Mouse (Mus musculus): ENCODE results near the gene Fa2h.
"Not testable (repeated sequence)": the region's sequence is repeated elsewhere in the genome, so short reads cannot be mapped to it uniquely, and the experiment has no call there.

Fa2h gene

GRCm38 (mm10) chr8:111359936-111360335, 33.7 kb downstream of the Fa2h start:
- DNase-seq (ENCODE audit: low read depth in 1 of 2, low spot score in 2 of 2), result no peak

- DNase-seq (ENCODE audit: low read depth in 1 of 2, low spot score in 2 of 2), result no peak
Observed at GRCm38 (mm10) chr8:111358905-111359304, 34.7 kb downstream of the Fa2h start.

- DNase-seq (ENCODE audit: low read depth in 1 of 2, low spot score in 2 of 2), result no peak
Observed at GRCm38 (mm10) chr8:111357433-111357832, 36.2 kb downstream of the Fa2h start.

- DNase-seq (ENCODE audit: low read depth in 1 of 2, low spot score in 2 of 2), result no peak
Observed at GRCm38 (mm10) chr8:111353497-111353896, 40.1 kb downstream of the Fa2h start.

GRCm38 (mm10) chr8:111352289-111352688, 41.3 kb downstream of the Fa2h start:
- DNase-seq (ENCODE audit: low read depth in 1 of 2, low spot score in 2 of 2), result no peak

GRCm38 (mm10) chr8:111350577-111350976, 43.0 kb downstream of the Fa2h start:
- no peak for DNase-seq (ENCODE audit: low read depth in 1 of 2, low spot score in 2 of 2)

- peak; percentile 41 to 74 for DNase-seq (ENCODE audit: low read depth in 1 of 2, low spot score in 2 of 2)
Observed at GRCm38 (mm10) chr8:111343225-111343624, 50.4 kb downstream of the Fa2h start.

GRCm38 (mm10) chr8:111340186-111340585, 53.4 kb downstream of the Fa2h start:
- DNase-seq (ENCODE audit: low read depth in 1 of 2, low spot score in 2 of 2), result no peak

GRCm38 (mm10) chr8:111338370-111339208, 55.0 kb downstream of the Fa2h start:
- DNase-seq (ENCODE audit: low read depth in 1 of 2, low spot score in 2 of 2), result peak; percentile 8 to 21

GRCm38 (mm10) chr8:111337890-111338347, 55.7 kb downstream of the Fa2h start, which contains the start of gene Mlkl:
Gene Mlkl (minus strand): TSS chr8:111338177.
- DNase-seq (ENCODE audit: low read depth in 1 of 2, low spot score in 2 of 2), result peak; percentile 22 to 23

- no peak for DNase-seq (ENCODE audit: low read depth in 1 of 2, low spot score in 2 of 2)
Observed at GRCm38 (mm10) chr8:111337311-111337889, 56.2 kb downstream of the Fa2h start.

- DNase-seq (ENCODE audit: low read depth in 1 of 2, low spot score in 2 of 2), result no peak
Observed at GRCm38 (mm10) chr8:111336692-111337091, 56.9 kb downstream of the Fa2h start.

- no peak for DNase-seq (ENCODE audit: low read depth in 1 of 2, low spot score in 2 of 2)
Observed at GRCm38 (mm10) chr8:111325222-111325790, 68.3 kb downstream of the Fa2h start.

- no peak for DNase-seq (ENCODE audit: low read depth in 1 of 2, low spot score in 2 of 2)
Observed at GRCm38 (mm10) chr8:111314729-111315128, 78.9 kb downstream of the Fa2h start.

GRCm38 (mm10) chr8:111313961-111314360, 79.7 kb downstream of the Fa2h start:
- DNase-seq (ENCODE audit: low read depth in 1 of 2, low spot score in 2 of 2), result not testable (repeated sequence)

- DNase-seq (ENCODE audit: low read depth in 1 of 2, low spot score in 2 of 2), result no peak
Observed at GRCm38 (mm10) chr8:111312758-111313162, 80.9 kb downstream of the Fa2h start.

- DNase-seq (ENCODE audit: low read depth in 1 of 2, low spot score in 2 of 2), result not testable (repeated sequence)
Observed at GRCm38 (mm10) chr8:111310006-111310405, 83.6 kb downstream of the Fa2h start.

GRCm38 (mm10) chr8:111305031-111305730, 88.4 kb downstream of the Fa2h start:
- no peak for DNase-seq (ENCODE audit: low read depth in 1 of 2, low spot score in 2 of 2)

GRCm38 (mm10) chr8:111304359-111304758, 89.3 kb downstream of the Fa2h start:
- no peak for DNase-seq (ENCODE audit: low read depth in 1 of 2, low spot score in 2 of 2)

- not testable (repeated sequence) for DNase-seq (ENCODE audit: low read depth in 1 of 2, low spot score in 2 of 2)
Observed at GRCm38 (mm10) chr8:111303076-111303803, 90.4 kb downstream of the Fa2h start.
